Mouse (Mus musculus) hindbrain, embryonic 12.5 days (tissue): ENCODE measurements around the gene Kcnma1. TPM values are rescaled to one million over a fixed set of nuclear protein-coding genes. Genes with fewer than 3 reads are reported as not detected.

Source experiments
- ATAC-seq: fragments of 200-750 bp; cut with Nextera tagmentation; 2 replicates; pipeline ENCODE4 v1.8.0; 2017; ENCODE audit warnings: moderate TSS enrichment; ENCODE audit not compliant: low FRiP score
- H3K27ac ChIP-seq: fragments of 300-500 bp; sonication (generic); 2 replicates; pipeline ENCODE4 v1.5.1; 2016; ENCODE audit warnings: mild to moderate bottlenecking
- H3K27me3 ChIP-seq: fragments of 300-500 bp; sonication (generic); 2 replicates; pipeline ENCODE4 v1.6.1; 2016; ENCODE audit warnings: mild to moderate bottlenecking
- H3K36me3 ChIP-seq: fragments of 300-500 bp; sonication (generic); 2 replicates; pipeline ENCODE4 v1.6.1; 2016; ENCODE audit warnings: mild to moderate bottlenecking
- H3K4me1 ChIP-seq: fragments of 300-500 bp; sonication (generic); 2 replicates; pipeline ENCODE4 v1.6.1; 2016
- H3K4me2 ChIP-seq: fragments of 300-500 bp; sonication (generic); replicated peaks from 2 replicates; pipeline ENCODE4 v1.6.1; 2016; ENCODE audit warnings: mild to moderate bottlenecking
- H3K4me3 ChIP-seq: fragments of 300-500 bp; sonication (generic); 2 replicates; pipeline ENCODE4 v1.5.1; 2016; ENCODE audit warnings: mild to moderate bottlenecking
- H3K9ac ChIP-seq: fragments of 300-500 bp; sonication (generic); 2 replicates; pipeline ENCODE4 v1.6.1; 2016; ENCODE audit warnings: mild to moderate bottlenecking, moderate library complexity
- H3K9me3 ChIP-seq: fragments of 300-500 bp; sonication (generic); replicated peaks from 2 replicates; pipeline ENCODE4 v1.6.1; 2016; ENCODE audit warnings: mild to moderate bottlenecking
- WGBS: fragments of 180-500 bp; shearing (Covaris S2); methylation state at CpG from one replicate; pipeline ENCODE4 v1.1.7; 2016; 5-methylcytosine and 5-hydroxymethylcytosine counted together
- polyA plus RNA-seq: library from polyadenylated mRNA; unstranded; fragments of >200 nt; fragmentation: Nextera tagmentation; extraction: Ambion mirVana; gene quantifications from 2 replicates; pipeline ENCODE4 v1.2.1, GENCODE M21; 2016

The Kcnma1 gene
- polyA plus RNA-seq, 1 experiment from 2014 or later = 5.0 TPM

GRCm38 (mm10) chr14:23746976-23747375 is 267.3 kb downstream of the Kcnma1 start:
- 90% methylated on average over 4 of the region's 4 CpGs for WGBS
- Histone ChIP-seq H3K27ac (no peak overlapping the region), H3K36me3 (no peaks in the 10 kb centered on the region), H3K4me1 (no peaks in the 10 kb centered on the region), H3K4me3 (no peak overlapping the region), H3K9me3 (no peaks in the 10 kb centered on the region), H3K27me3 (no peaks in the 10 kb centered on the region), H3K4me2 (no peak overlapping the region), H3K9ac (no peak overlapping the region)
- ATAC-seq = no peak

GRCm38 (mm10) chr14:23741531-23741930 is 272.8 kb downstream of the Kcnma1 start:
- no peak for ATAC-seq
- Histone ChIP-seq H3K9ac (no peak overlapping the region), H3K4me2 (no peak overlapping the region)

GRCm38 (mm10) chr14:23734200-23734599 is 280.1 kb downstream of the Kcnma1 start:
- Histone ChIP-seq H3K36me3 (no peaks in the 10 kb centered on the region), H3K9ac (no peak overlapping the region), H3K4me1 (no peaks in the 10 kb centered on the region), H3K4me2 (no peak overlapping the region), H3K27me3 (no peaks in the 10 kb centered on the region), H3K9me3 (no peaks in the 10 kb centered on the region), H3K27ac (no peak overlapping the region), H3K4me3 (no peak overlapping the region)
- ATAC-seq = no peak
- 94% methylated on average over 3 of the region's 3 CpGs for WGBS

More at GRCm38 (mm10) chr14:23741531-23741930, 272.8 kb downstream of the Kcnma1 start:
- Histone ChIP-seq H3K27ac (no peak overlapping the region), H3K4me3 (no peak overlapping the region), H3K27me3 (no peaks in the 10 kb centered on the region), H3K36me3 (no peaks in the 10 kb centered on the region), H3K9me3 (no peaks in the 10 kb centered on the region), H3K4me1 (no peaks in the 10 kb centered on the region)

- H3K27me3 ChIP-seq = no peaks in the 10 kb centered on the region
Observed at GRCm38 (mm10) chr14:23729377-23729776, 284.9 kb downstream of the Kcnma1 start.

GRCm38 (mm10) chr14:23723701-23724430 is 290.4 kb downstream of the Kcnma1 start:
- Histone ChIP-seq H3K9ac (no peak overlapping the region), H3K36me3 (no peaks in the 10 kb centered on the region), H3K4me3 (no peak overlapping the region), H3K27ac (no peak overlapping the region), H3K4me1 (peaks cover 9% of the 10 kb centered on the region), H3K27me3 (no peaks in the 10 kb centered on the region), H3K9me3 (no peaks in the 10 kb centered on the region), H3K4me2 (no peak overlapping the region)
- no peak for ATAC-seq
- WGBS = 41% methylated on average over 7 of the region's 7 CpGs

More at GRCm38 (mm10) chr14:23729377-23729776, 284.9 kb downstream of the Kcnma1 start:
- H3K9ac ChIP-seq = no peak overlapping the region
- peaks cover under 1% of the 10 kb centered on the region; the same call in 1 of the 2 replicates for H3K4me1 ChIP-seq
- no peaks in the 10 kb centered on the region for H3K9me3 ChIP-seq
- no peak overlapping the region for H3K4me3 ChIP-seq
- H3K27ac ChIP-seq = no peak overlapping the region
- H3K36me3 ChIP-seq = no peaks in the 10 kb centered on the region
- ATAC-seq = no peak
- no peak overlapping the region for H3K4me2 ChIP-seq
- 53% methylated on average over 2 of the region's 2 CpGs for WGBS

GRCm38 (mm10) chr14:23719246-23719645 is 295.0 kb downstream of the Kcnma1 start:
- Histone ChIP-seq H3K4me1 (peaks cover 15% of the 10 kb centered on the region), H3K9me3 (no peaks in the 10 kb centered on the region), H3K4me3 (no peak overlapping the region), H3K9ac (no peak overlapping the region), H3K27ac (no peak overlapping the region), H3K27me3 (no peaks in the 10 kb centered on the region), H3K4me2 (no peak overlapping the region), H3K36me3 (no peaks in the 10 kb centered on the region)
- WGBS = 54% methylated on average over 3 of the region's 3 CpGs
- no peak for ATAC-seq

GRCm38 (mm10) chr14:23718667-23719066 is 295.6 kb downstream of the Kcnma1 start:
- Histone ChIP-seq H3K27me3 (no peaks in the 10 kb centered on the region), H3K4me3 (no peak overlapping the region), H3K9me3 (no peaks in the 10 kb centered on the region), H3K27ac (no peak overlapping the region), H3K4me2 (no peak overlapping the region), H3K9ac (no peak overlapping the region), H3K4me1 (peaks cover 10% of the 10 kb centered on the region; the same call in 1 of the 2 replicates), H3K36me3 (no peaks in the 10 kb centered on the region)
- WGBS = 82% methylated on average over 6 of the region's 6 CpGs
- no peak for ATAC-seq

GRCm38 (mm10) chr14:23714396-23715131 is 299.7 kb downstream of the Kcnma1 start:
- Histone ChIP-seq H3K4me1 (peaks cover 15% of the 10 kb centered on the region; the same call in 1 of the 2 replicates), H3K4me3 (no peak overlapping the region), H3K36me3 (no peaks in the 10 kb centered on the region), H3K27ac (no peak overlapping the region), H3K9ac (no peak overlapping the region), H3K9me3 (no peaks in the 10 kb centered on the region), H3K4me2 (no peak overlapping the region), H3K27me3 (no peaks in the 10 kb centered on the region)
- 66% methylated on average over 7 of the region's 7 CpGs for WGBS
- peak; percentile 35; the same call in 1 of the 2 replicates for ATAC-seq

- H3K4me3 ChIP-seq = no peak overlapping the region
- no peak overlapping the region for H3K9ac ChIP-seq
- no peaks in the 10 kb centered on the region for H3K36me3 ChIP-seq
- WGBS = 90% methylated on average over 5 of the region's 5 CpGs
- H3K27ac ChIP-seq = no peak overlapping the region
- no peaks in the 10 kb centered on the region for H3K27me3 ChIP-seq
- ATAC-seq = no peak
- H3K9me3 ChIP-seq = no peaks in the 10 kb centered on the region
- no peak overlapping the region for H3K4me2 ChIP-seq
- H3K4me1 ChIP-seq = peaks cover 15% of the 10 kb centered on the region; the same call in 1 of the 2 replicates
Observed at GRCm38 (mm10) chr14:23712891-23713290, 301.4 kb downstream of the Kcnma1 start.

- no peak overlapping the region for H3K9ac ChIP-seq
- H3K36me3 ChIP-seq = no peaks in the 10 kb centered on the region
- H3K27me3 ChIP-seq = no peaks in the 10 kb centered on the region
- no peak overlapping the region for H3K4me3 ChIP-seq
- H3K27ac ChIP-seq = no peak overlapping the region
- no peak for ATAC-seq
- peaks cover 15% of the 10 kb centered on the region; the same call in 1 of the 2 replicates for H3K4me1 ChIP-seq
- H3K4me2 ChIP-seq = no peak overlapping the region
- WGBS = 74% methylated on average over 7 of the region's 7 CpGs
- H3K9me3 ChIP-seq = no peaks in the 10 kb centered on the region
Observed at GRCm38 (mm10) chr14:23710954-23711353, 303.3 kb downstream of the Kcnma1 start.

- Histone ChIP-seq H3K4me1 (peaks cover 6% of the 10 kb centered on the region; the same call in 1 of the 2 replicates), H3K9ac (no peak overlapping the region), H3K27ac (no peak overlapping the region), H3K27me3 (no peaks in the 10 kb centered on the region), H3K36me3 (no peaks in the 10 kb centered on the region), H3K9me3 (no peaks in the 10 kb centered on the region), H3K4me3 (no peak overlapping the region), H3K4me2 (no peak overlapping the region)
- ATAC-seq = no peak
- 76% methylated on average over 10 of the region's 10 CpGs for WGBS
Observed at GRCm38 (mm10) chr14:23706837-23707236, 307.5 kb downstream of the Kcnma1 start.

- no peaks in the 10 kb centered on the region for H3K9me3 ChIP-seq
- 56% methylated on average over 3 of the region's 3 CpGs for WGBS
- H3K9ac ChIP-seq = no peak overlapping the region
- H3K27me3 ChIP-seq = no peaks in the 10 kb centered on the region
- no peaks in the 10 kb centered on the region for H3K4me1 ChIP-seq
- no peak overlapping the region for H3K4me2 ChIP-seq
- H3K27ac ChIP-seq = no peak overlapping the region
- H3K4me3 ChIP-seq = no peak overlapping the region
- ATAC-seq = no peak
- no peaks in the 10 kb centered on the region for H3K36me3 ChIP-seq
Observed at GRCm38 (mm10) chr14:23705647-23706046, 308.6 kb downstream of the Kcnma1 start.
